Mouse (Mus musculus): ENCODE measurements around the gene Ppp1r7.

GRCm38 (mm10) chr1:93387198-93387597 is 44.5 kb downstream of the Ppp1r7 start:
- TF ChIP-seq CTCF (IDR thresholded peaks at IDR 0.05; ENCODE audit: insufficient read depth, low read length) = no peak
- TF ChIP-seq POLR2A (IDR thresholded peaks at IDR 0.05; ENCODE audit: borderline replicate concordance, extremely low read depth, low read depth, low read length) = no peak
